Mouse (Mus musculus): ENCODE results near the gene Rcan2.

DNA sequence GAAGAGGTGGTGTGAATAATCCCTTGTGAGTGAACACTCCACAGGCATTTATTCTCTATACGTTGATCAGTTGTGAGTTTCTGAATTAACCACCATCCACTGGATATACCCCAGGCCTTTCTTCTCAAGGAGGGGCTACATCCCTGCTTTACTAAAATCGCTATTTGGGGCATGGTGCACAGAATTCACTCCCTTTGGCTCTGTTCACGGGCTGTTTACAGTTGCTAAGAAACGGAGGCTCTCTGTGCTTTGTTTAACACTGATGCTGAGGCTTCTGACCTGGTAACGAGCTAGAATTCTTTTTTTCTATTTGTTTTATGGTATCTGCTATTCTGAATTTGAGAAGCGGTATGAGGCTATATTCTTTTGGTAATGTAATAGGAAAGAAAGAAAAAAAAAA is 224.8 kb downstream of the Rcan2 start:
- TF ChIP-seq CTCF (IDR thresholded peaks at IDR 0.05; ENCODE audit: insufficient read depth, low read depth, low read length), result no peak
- TF ChIP-seq POLR2A (IDR thresholded peaks at IDR 0.05; ENCODE audit: insufficient read depth, low read depth, low read length), result no peak

All from olfactory bulb, adult 2 months (tissue).